Mouse (Mus musculus) layer of hippocampus, postnatal 25 days (tissue): ENCODE measurements around the gene Rack1. TPM values are rescaled to one million over a fixed set of nuclear protein-coding genes. Genes with fewer than 3 reads are reported as not detected.

Source experiments
- total RNA-seq, 2 experiments: library from RNA; stranded (reverse); gene quantifications; 2 replicates each; pipeline ENCODE4 v1.2.3; 2021

Gene Rack1
- total RNA-seq, 2 experiments from 2014 or later = 227 to 260 TPM

Other genes with a start within 250 kb of the Rack1 start
- 10 to 100 TPM; 50.1 to 50.4 TPM for gene Trim41, start 17.0 kb downstream of the Rack1 start, total RNA-seq
- gene Trim7, start 25.8 kb downstream of the Rack1 start, total RNA-seq = 1 to 10 TPM; 1.6 to 2.1 TPM
- 1 to 10 TPM in 1 of 2 experiments, under 1 TPM in 1; 0.66 to 2.3 TPM for gene Gm12184, start 26.3 kb downstream of the Rack1 start, total RNA-seq
- gene Irgm1, start 71.4 kb downstream of the Rack1 start, total RNA-seq = 1 to 10 TPM; 4.4 TPM
- gene Gm5431, start 101.9 kb downstream of the Rack1 start, total RNA-seq = under 1 TPM; 0.12 to 0.21 TPM
- gene Psme2b, start 145.9 kb downstream of the Rack1 start, total RNA-seq = 1 to 10 TPM in 1 of 2 experiments, under 1 TPM in 1; 0.94 to 1.4 TPM
- gene Olfr56, start 178.6 kb downstream of the Rack1 start, total RNA-seq = not detected
- 1 to 10 TPM in 1 of 2 experiments, under 1 TPM in 1; 0.66 to 1.1 TPM for gene 9930111J21Rik1, start 179.1 kb downstream of the Rack1 start, total RNA-seq
- under 1 TPM in 1 of 2 experiments, not detected in 1; 0.09 TPM for gene Gm12185, start 191.9 kb downstream of the Rack1 start, total RNA-seq
- gene Tgtp1, start 193.8 kb downstream of the Rack1 start, total RNA-seq = under 1 TPM in 1 of 2 experiments, not detected in 1; 0.32 TPM